Mouse (Mus musculus) adrenal gland, adult 8-10 months (tissue): ENCODE measurements around the gene Olfr1441. TPM values are rescaled to one million over a fixed set of nuclear protein-coding genes. Genes with fewer than 3 reads are reported as not detected.

Experiments used
- DNase-seq: peaks from one replicate; pipeline ENCODE4 v3.0.0; 2022
- total RNA-seq, 4 experiments: library from RNA; stranded (reverse); gene quantifications; 2 replicates each; pipeline ENCODE4 v1.2.4; 2022

Olfr1441 gene
- total RNA-seq, 4 experiments from 2014 or later, result not detected

DNA sequence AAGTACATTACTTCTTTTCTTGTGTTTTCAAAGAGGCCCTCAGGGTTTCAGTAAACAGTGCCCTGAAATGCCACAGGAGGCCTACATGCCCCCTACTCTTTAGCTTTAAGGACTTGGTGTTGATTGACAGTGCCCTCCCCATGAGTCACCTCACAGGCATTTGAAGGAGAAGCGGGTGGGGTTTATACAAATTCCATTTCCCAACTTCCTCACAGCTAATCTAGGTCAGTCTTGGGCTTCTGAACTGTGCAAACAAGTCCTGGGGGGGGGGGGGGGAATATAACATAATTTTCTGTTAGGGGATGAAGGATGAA lies 46.4 kb downstream of the Olfr1441 start:
- DNase-seq, result peak; percentile 56

DNA sequence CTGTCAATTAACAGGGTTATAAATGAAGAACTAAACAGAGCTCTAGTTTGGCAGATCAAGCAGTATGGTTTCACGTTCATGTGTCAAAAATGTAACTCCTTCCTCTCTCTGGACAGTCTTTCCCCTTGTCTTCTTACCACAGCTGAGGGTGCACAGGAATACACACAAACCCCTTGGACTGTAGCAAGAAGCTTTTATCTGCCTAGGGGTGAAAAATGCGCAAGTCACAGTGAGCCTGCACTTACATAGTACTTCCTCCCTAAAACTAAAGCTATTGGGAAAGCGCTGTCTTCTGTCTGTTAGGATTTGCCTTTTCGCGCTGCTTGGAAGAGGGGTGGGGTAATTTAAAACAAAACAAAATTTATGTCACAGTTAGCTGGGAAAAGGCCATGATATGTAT lies 46.9 kb downstream of the Olfr1441 start:
- DNase-seq, result no peak

DNA sequence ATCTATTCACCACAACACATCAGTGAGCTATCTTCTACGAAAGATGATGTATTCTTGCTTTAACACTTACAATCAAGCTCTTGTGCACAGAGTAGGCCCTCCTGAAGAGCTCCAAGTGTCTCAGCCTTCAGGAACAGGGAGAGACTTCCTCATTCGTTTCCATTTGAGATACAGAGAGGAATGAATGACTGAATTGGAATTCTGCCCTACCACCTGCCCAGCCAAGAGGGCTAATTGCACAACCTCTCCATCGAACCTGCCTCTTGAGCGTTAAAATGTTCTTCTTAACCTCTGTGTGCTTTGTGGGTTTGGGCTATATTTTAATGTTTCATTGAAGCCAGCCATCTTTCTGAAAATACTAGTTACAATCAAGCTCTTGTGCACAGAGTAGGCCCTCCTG lies 47.4 kb downstream of the Olfr1441 start:
- DNase-seq, result no peak

DNA sequence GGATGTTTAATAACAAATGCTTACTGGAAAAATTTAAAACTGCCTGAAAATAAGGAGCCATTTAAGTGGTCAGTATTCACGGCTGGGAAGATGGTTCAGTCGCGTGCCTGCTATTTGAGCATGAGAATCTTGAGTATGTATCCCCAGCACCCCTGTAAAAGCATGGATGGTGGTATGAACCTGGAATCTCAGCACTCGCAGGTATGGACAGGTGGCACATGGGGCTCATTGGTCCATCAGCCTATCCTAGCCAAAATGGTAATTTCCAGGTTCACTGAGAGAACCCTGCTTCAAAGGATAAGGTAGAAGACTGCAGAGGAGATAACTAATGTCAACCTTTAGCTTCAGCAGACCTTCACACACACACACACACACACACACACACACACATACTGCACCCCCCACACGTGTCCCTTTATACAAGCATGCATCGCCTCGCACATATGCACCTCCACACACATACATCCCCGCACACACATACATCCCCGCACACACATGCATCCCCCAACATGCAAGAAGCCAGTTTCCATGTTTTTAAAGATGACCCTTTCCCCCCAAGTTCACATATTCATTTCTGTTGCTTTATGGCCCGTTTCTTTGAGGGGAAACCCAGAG lies 48.4 kb downstream of the Olfr1441 start:
- no peak for DNase-seq

DNA sequence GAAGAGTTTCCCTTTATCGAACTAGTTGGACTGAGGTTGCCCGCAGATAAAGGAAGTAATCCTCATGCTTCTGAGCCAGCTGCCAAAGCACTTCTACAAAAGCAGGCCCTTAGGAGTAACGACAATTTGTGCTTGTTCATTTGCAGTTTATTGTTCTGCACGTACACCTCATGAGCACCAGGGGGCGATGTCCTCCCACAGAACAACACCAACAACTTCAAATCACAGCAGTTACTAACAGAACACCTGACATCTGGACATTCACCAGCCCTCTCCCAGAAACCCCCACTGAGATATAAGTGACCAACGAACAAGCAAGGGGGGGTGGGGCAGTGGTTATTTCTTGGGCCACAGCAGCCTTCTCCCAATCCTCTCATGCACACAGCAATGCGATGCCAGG lies 49.0 kb downstream of the Olfr1441 start:
- no peak for DNase-seq

DNA sequence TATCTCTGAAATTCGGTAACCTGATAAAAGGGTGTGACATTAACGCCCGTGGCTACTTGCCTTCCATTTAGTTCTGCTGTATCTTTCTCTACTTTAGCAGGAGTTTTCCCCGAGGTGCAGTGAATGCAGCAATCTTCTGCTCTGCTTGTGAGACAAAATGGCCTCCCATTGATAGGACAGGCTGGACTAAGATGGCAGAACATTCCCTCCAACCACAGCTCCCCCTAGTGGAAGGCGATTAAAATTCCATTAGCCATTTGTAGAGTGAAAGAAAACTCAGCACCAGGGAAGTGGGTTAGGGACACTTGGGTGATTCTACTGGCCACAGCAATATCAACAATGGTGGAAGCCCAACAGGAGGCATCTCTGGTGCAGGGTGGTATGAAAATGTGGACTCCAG lies 50.2 kb downstream of the Olfr1441 start:
- DNase-seq, result no peak

DNA sequence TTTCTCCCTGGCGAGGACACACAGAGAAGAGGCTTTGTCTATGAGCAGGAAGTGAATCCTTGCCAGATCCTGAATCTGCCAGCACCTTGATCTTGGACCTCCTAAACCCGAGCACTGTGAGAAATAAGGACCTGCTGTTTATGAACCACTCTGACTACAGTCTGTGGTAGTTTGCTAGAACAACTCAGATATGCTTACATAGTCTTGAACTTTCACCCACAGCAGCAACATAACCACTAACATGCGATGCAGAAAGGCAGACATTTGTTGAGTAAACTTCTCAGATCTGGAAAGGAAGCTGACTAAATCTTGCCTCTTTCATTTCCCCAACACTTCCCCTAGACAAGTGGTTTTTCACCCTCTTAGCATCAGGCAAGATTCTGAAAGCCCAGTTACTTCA lies 54.6 kb downstream of the Olfr1441 start:
- DNase-seq, result no peak

DNA sequence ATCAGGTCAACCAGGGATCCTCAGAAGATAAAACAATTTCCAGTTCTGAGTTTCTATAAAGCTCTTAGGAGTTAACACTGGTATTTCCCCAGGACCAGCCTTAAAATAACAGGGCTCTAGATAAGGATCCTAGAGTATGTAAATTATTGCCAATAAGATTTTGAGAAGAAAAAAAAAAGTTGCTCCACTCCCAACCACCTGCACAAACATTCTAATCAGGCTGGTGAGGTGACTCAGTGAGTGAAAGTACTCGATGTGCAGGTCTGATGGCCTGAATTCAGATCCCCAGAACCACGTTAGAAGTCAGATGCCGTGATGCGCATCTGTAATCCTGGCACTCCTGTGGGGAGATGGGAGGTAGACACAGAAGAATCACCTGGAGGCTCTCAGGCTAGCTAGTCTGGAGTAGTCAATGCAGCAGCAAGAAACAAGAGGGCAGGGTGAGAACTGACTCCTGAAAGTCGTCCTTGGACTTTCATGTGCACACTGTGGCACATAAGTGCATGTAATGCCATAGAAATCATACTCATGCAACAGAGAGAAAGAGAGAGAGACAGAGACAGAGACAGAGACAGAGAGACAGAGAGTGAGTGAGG lies 55.2 kb downstream of the Olfr1441 start:
- DNase-seq, result no peak

Other genes starting within 250 kb of the Olfr1441 start
- gene Olfr1555-ps1, start 247.3 kb upstream of the Olfr1441 start, total RNA-seq, result not detected
- not detected for gene Olfr1431, start 216.8 kb upstream of the Olfr1441 start, total RNA-seq
- not detected for gene Olfr1432, start 184.8 kb upstream of the Olfr1441 start, total RNA-seq
- not detected for gene Olfr262, start 175.8 kb upstream of the Olfr1441 start, total RNA-seq
- gene Olfr235, start 156.4 kb upstream of the Olfr1441 start, total RNA-seq, result not detected
- not detected for gene Olfr1434, start 137.6 kb upstream of the Olfr1441 start, total RNA-seq
- not detected for gene Olfr1436, start 118.3 kb upstream of the Olfr1441 start, total RNA-seq
- gene Olfr1437, start 92.3 kb upstream of the Olfr1441 start, total RNA-seq, result not detected
- gene Olfr1438-ps1, start 81.5 kb upstream of the Olfr1441 start, total RNA-seq, result not detected
- not detected for gene Olfr1440, start 30.2 kb upstream of the Olfr1441 start, total RNA-seq
- not detected for gene Pfpl, start 10.5 kb downstream of the Olfr1441 start, total RNA-seq
- 10 to 100 TPM; 29.9 to 72.1 (median 53.2) TPM for gene Mpeg1, start 43.3 kb downstream of the Olfr1441 start, total RNA-seq
- gene Dtx4, start 84.0 kb downstream of the Olfr1441 start, total RNA-seq, result 10 to 100 TPM; 12.6 to 26.3 (median 19.7) TPM
- gene Fam111a, start 128.3 kb downstream of the Olfr1441 start, total RNA-seq, result 1 to 10 TPM; 2.2 to 5.5 (median 4.6) TPM
- gene Gm4952, start 182.5 kb downstream of the Olfr1441 start, total RNA-seq, result under 1 TPM in 1 of 4 experiments, not detected in 3; 0.16 TPM
- gene Glyat, start 215.9 kb downstream of the Olfr1441 start, total RNA-seq, result not detected